Mouse (Mus musculus): ENCODE measurements around the gene Nps.

Nps gene

DNA sequence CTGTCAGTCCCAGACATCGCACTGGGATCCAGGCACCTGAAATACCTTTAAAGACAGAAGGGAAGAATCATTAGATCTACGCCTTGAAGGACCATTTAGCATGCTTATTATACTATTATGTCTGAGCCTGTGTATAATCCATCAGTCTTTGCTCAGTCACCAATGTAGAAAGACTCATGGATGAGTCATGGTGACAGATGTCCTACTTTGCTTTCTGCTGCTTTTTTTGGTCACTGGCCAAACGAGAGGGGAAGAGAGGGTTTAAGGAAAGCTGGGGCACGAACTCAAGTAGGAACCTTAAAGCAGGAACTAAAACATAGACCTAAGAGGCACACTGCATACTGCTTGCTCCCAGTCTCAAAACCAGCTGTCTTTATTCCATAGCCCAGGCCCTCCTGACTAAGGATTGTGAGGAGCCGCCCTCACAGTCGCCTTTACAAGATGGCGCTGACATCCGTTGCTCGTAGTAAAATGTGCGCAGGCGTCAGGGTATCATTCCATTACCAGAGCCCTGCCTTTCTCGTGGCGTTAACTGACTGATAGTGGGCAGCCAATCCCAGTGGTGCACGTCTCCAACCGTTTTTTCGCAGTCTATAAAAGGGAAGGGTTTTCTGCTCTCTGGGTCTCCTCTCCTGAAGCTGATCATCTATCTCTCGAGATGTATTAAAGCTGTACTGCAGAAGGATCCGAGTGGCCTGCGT, at the start of gene Nps:
Gene Nps (plus strand): TSS at position 651 of the 701 bp plus-strand sequence.
- peak in 1 of 2 experiments; percentile 22 for DNase-seq

DNA sequence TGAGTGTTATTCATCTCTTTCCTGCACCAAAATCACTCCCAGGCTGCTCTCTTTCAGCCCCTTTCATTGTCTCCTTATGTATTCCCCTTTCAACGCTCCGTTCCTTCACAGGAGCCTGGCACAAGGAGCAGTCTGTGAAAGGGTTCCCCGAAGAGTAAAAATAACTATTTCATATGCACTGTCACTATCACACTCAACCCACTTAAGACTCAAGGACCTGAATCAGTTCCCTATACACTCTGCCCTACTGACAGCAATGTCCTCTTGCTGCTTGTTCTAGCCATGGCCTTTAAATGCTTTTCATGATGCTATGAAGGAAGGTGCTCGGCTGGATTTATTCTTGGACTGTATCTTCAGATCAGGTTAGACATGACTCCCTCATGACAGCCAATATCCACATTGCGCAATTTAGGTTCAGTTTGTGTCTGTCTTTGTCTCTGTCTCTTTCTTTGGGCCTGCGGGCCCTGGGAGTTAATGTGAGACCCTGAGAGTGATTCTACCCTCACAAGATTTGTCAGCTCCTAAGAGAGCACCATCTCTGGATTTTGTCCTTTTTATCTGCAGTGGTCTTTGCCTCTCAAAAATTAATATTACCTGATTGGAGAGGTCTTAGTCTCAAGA, 49.4 kb upstream of the Nps start:
- no peak for DNase-seq

DNA sequence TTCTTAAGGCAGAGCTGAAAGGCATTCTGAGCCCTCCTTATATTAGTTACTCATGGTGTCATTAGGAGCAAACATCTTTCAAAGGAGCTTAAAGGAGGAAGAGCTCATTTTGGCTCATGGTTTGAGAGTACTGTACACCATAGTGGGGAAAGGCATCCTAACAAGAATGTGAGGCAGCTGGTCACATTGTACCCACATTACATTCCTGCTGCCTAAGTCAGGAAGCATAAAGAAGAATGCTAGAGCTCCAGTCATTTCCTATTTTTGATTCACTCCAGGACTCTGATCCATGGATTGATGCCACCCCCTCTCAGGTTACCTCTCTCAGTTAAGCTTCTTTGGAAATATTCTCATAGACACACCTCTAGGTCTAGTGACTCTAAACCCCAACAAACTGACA, 48.2 kb upstream of the Nps start:
- DNase-seq, result no peak

DNA sequence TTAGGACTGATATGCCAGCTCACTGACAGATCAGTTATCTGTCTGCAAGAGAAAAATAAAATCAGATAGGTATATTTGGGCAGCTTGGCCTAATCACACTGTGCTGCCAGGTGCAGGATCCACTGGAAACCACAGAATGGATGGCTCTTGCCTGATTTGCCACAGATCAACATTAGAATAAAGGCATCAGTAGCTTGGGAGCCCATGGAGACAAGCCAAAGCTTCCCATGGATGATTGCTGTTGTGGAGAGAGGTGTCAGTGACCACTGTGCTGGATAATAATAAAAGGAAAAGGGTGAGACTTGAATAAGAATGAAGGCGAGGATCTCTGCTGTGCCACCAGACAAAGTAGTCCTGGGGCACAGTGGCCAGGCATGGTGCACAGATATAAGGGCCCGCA, 47.7 kb upstream of the Nps start:
- DNase-seq, result peak; percentile 53 to 72

DNA sequence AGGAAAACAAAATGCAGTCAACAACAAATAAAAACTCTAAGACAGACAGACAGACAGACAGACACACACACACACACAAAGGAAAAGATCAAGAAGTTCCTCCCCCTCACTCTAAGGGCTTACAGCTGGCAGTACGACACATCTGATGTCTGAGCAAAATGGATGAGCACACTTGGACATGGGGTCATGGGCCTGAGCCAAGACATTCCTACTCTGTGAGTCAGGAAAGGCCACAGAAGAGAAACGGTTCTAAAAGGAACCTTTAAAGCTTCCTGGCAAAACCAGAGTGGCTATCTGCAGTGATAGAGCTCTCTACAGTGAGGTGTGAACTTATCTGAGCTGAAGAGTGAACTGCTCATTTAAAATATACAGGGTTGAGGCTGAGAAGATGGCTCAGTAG, 46.0 kb upstream of the Nps start:
- peak in 1 of 2 experiments; percentile 35 for DNase-seq

DNA sequence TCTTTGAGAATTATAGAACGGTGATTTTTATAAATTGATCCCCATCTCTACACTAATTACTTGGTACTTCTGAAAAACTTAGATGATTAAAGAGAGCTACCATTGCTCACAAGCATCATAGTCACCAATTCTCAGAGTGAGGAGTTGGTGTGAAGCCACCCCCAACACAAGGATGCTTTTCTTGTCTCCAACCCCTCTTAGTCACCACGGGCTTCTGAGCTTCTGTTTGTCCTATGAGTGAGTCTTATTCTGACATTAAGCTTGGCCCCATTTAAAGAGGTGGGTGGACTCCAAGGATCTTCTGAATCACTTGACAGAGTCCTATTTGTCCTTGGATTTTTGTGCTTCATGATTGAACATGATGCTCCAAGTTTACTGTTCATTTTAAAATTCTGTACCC, 37.0 kb upstream of the Nps start:
- no peak for DNase-seq

DNA sequence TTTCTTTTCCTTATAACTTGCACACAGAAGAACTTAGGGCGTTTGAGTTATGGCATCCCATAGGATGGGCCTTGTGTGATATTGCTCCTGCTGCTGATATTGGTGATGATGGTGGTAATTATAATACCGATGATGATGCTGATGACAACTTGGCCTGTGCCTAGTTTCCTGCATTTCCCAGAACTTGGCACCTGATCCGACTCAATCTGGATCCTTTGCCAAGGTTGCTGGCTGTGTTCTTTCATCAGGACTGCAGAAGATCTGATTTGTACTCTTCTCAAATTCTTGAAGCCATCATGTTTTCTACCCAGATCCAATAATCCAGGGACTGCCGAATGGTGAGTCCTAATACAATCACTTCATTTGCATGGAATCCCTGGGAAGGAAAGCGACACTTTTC, 32.5 kb upstream of the Nps start:
- peak; percentile 63 to 72 for DNase-seq

DNA sequence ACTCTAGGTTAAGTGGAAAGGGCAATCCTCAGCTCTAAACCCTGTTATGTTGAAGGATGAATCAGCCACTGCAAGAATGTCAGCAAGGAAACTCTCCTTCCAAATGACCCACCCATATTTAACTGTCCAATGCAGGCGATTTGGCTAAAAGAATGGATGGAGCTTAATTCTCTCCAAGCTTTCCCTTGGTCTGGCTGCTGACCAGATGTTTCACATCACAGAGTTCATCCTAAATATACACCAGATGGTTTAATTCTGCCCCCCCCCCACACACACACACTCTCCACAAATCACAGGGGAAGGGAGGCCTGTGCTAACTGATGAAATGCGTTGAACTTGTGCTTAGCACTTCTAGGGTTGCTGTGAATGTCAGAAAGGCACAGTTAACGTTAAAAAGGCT, 21.4 kb upstream of the Nps start:
- peak in 1 of 2 experiments; percentile 16 for DNase-seq

DNA sequence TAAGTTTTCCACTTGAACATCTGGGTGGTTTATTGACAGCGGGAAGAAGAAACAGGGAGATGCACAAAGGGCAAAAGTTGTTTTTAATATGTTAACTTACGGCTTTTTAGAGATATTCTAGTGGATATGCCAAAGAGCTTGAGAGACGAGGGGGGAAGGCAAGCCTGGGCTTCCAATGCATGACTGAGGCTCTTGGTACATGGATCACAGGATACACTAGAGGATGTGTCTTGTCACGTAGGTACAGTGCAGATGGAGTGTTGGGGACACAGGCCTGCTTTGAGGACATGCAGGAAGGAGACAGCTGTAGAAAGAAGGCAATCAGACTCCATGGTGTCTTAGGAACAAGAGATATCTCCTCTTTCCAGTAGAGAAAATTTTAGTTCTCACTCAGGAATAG, 19.1 kb upstream of the Nps start:
- DNase-seq, result no peak

DNA sequence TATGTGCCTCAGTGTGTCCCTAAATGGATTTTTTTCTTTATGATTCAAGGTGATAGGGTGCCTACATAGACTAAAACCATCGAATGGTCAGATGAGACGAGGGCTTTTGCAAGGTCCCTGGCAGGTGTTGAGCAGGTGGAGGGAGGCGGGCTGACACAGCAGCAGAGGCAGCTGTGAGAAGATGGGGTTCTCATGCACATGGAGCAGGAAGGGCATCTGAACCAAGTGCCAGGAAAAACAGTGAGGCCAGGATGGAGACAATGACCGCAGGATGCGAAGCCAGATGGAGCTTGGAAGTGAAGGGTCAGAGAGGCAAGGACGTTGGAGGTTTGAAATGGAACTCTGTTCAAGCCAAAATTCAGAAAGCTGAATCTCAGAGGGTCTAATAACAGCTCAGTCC, 18.5 kb upstream of the Nps start:
- DNase-seq, result no peak

DNA sequence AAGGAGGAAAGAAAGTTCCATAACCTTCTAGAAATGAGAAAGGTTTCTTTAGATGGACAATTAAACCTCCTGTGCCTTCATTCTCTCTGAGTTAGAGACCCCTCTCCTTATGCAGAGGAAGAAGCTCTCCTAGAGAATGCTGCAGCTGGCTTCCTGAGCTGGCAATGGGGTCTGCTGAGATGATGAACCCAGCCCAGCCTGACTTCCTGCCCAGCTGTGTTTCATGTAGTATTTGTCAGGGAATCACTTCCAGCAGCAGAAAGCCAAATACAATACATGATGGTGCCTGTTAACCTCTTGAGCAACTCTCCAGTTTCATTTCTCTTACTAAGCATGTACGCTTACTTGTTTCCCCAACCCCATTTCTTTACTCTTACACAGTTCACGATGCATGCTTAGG, 17.9 kb upstream of the Nps start:
- DNase-seq, result no peak

DNA sequence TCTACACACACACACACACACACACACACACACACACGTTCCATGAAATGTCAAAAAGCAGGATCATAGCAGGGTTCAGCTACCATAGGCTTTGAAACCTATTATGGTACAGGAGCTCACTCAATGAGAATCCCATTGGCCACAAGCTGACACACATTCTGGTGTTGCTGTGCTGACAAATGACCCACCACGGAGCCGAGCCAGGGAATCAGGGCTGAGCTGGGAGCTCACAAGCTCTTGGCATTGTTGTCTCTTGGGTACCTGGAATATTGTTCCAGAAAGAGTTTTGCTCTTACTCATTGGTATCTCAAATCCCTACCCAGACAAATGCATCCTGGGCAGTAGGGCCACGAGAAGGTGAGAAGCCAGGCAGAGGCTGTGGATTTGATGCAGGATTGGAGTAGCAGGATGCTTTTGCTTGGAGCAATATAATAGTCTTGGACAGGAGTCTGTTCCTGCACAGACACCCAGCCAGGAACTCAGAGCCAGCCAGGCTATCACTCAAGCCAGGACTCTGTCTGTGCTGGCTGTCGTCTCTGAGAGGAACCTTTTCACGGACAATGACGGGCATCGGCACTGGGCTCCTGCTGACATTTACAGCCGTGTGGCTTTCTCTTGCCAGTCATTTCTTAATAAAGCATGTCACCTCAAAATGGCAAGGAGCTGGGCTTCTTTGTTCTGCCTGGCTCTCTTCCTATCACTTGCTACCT, 14.2 kb upstream of the Nps start:
- peak; percentile 67 to 85 for DNase-seq

DNA sequence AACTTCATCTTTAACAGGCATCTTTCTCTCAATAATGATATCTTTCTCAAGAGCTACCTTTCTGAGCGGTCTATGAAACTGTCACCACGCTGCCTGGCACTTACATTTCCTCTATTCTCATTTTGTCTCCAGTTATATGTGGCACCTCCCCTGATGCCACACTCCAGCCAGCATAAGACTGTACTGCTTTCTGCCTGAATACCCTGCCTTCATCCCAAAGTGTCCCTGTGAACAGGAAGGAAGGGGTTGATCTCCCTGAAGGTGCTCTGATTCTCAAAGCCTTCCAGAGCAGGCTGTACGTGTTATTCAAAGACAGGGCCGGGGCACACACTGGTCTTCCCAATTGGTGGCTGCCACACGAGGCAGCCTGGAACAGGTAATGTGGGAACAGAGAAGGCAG, 12.1 kb upstream of the Nps start:
- DNase-seq, result no peak

DNA sequence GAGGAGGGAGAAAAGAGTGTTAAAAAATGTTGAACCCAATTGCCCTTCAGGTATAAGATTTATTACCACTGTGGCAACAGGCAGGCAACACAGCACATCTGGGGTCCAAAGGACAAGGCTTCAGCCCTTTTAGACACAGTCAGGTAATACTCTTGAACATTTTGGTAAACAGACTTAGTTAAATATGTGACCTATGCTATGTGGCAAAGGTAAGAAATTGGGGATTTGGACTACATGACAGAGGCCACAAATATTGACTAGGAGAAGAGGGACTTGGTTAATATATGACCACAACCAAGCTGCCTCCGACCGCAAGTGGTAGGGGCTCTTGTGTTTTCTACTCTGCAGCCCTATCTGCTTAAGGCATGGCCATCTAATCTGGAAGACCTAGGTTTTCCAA, 5.3 kb upstream of the Nps start:
- DNase-seq, result no peak

DNA sequence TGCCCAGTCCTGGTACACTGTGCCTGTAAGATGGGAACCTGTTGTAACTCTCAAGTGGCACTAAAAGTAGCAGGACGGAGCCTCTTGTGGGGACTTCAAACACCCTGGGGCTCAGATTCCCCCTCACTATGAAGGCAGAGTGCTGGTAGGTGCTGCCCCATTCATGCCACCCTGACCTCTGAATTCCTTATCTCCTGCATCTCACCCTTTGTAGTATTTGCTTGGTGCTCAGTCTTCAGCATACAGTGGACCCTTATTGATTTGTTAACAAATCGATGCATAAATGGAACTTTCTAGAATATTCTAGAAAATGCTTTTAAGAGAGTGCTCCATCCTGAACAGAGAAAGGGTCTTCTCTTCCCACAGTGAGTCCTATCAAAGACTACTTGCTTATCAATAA, 4.1 kb upstream of the Nps start:
- DNase-seq, result no peak

DNA sequence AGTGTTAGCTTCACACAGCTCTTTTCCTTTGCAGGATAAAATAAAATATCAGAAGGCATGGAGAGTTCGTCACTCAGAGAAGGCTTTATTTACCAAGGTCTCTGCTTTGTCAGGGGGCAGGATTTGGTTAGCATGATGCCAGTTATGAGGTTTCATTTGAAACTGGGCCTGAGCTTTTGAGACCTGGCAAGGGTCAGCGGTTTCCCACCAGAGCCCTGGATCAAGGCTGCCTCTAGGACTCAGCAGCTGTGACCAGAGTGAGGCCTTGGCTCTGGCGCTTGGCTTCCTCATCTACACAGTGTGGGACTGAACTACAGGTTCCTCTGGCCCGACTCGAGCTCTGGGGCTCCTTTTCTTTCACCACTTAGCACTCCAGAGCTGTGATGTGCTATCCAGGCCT, 12.5 kb downstream of the Nps start:
- DNase-seq, result peak; percentile 56 to 71

DNA sequence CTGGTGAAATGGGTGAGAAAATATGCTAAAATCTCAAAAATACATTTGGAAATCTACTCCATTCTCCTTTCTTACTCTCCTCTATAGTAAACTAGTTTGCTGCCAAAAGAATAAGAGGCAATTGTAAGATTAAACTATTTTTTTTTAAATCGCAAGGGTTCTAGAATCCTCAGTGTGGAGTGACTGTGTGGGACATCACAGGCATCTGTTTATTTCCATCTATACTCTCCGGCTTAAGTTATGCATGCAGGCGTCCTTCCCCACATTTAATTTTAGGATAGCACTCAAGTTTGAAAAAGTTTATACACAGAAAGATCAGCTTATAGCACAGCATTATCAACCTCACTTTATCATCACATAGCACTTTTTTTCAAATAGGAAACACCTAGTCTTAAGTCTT, 24.7 kb downstream of the Nps start:
- DNase-seq, result no peak

DNA sequence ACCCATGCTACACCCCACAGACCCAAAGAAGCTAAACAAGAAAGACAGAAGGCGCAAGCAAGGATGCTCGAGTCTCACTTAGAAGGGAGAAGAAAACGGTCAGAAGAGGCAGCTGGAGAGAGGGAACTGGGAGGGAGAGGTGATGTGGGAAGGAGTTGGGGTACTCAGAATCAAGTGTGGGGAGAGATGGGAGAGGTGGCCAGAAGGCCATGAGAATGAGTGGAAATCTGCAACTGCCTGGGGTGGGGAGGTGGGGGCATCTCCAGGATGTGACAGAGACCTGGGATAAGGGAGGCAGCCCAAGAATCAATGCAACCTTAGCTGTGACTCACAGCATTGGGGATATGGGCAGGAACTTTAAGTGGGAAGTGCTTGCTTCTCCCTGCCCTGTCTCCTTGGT, 31.5 kb downstream of the Nps start:
- no peak for DNase-seq

DNA sequence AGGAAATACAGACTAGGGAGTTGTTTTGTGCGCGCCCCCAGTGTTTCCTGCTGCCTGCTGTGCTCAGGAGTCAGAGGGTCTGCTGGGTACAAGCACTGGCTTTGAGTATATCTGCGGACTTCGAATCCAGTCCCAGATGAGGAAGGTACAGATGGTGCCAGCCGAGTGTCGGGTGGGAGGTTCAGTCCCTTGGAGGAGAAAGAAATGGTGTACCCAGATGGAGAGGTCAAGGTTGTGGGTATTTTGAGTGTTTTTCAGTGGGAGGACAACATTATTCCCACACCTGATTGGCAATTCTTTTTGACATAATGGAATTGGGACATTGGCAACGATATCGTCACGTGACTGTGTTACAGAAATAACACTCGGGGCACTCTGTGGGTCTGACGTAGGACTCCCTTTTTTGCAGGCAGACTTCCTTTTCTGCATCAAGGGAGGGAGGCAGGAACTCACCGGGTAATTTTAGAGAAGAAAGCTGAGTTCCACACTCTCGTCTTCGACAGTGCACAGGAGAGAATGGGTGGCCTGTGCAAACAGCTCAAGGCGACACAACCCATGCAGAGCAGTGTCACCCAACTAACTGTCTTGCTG, 33.2 kb downstream of the Nps start:
- peak in 1 of 2 experiments; percentile 9 for DNase-seq

DNA sequence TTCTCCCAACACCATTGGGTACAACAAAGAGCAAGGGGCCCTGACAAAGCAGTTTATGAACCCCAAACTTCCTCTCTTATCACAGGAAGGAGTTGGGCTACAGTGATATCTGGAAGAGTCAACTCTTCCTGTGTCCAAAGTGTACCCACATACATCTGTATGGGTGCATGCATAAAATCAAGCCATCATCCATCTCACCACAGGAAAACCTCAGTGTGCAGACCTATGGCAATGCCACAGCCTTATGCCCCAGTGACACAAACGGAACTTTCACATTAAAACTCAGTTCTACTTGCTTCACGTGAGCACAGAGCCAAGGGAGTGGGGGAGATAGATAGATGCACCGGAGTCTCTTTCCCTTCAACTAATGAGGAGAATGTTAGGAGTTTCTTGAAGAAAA, 36.0 kb downstream of the Nps start:
- no peak for DNase-seq

DNA sequence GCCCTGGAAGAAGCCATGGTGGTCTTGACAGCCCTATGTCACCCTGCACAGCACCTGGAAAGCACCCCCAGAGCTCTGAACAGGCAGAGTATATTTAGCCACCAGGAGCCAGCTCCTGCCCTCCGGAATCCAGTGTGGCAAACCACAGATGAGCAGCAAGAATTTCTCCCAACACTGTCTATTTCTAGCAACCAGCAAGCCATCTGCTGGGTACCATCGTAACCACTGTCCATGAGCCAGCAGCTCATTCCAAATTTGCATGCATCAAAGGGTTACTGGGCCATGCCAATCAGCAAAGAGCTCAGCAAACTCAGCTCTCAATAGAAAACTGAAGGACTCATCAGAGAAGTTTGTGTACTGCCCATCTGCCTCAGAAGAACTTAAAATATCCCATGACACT, 46.0 kb downstream of the Nps start:
- peak; percentile 69 to 70 for DNase-seq

All from cerebellum, postnatal 10 days (tissue).